Mouse (Mus musculus) spleen, postnatal 14 days (tissue): ENCODE results near the gene Mast1.

ENCODE experiments used
- DNase-seq, 2 experiments: peaks; one replicate each; pipeline ENCODE4 v3.0.0; 2021 to 2022; ENCODE audit warnings: low spot score in 2 of 2

Gene Mast1

GRCm38 (mm10) chr8:84973803-84974542, 36.8 kb upstream of the Mast1 start:
- DNase-seq, result peak in 1 of 2 experiments; percentile 28

- no peak for DNase-seq
These were observed 35.9 kb upstream of the Mast1 start for GRCm38 (mm10) chr8:84973079-84973478.

- DNase-seq, result peak; percentile 62 to 65
These were observed 33.8 kb upstream of the Mast1 start for GRCm38 (mm10) chr8:84970913-84971312.

GRCm38 (mm10) chr8:84970135-84970790, 33.1 kb upstream of the Mast1 start:
- no peak for DNase-seq

GRCm38 (mm10) chr8:84969241-84970134, 32.3 kb upstream of the Mast1 start, which contains the start of the genes Gm49661, Prdx2 and Rnaseh2a:
TSS of gene Gm49661 (minus strand) at chr8:84969433.
TSS of gene Prdx2 (plus strand) at chr8:84969587.
TSS of gene Rnaseh2a (minus strand) at chr8:84969767.
- peak; percentile 72 to 77 for DNase-seq

- DNase-seq, result no peak
These were observed 31.5 kb upstream of the Mast1 start for GRCm38 (mm10) chr8:84968650-84969049.

- no peak for DNase-seq
These were observed 30.6 kb upstream of the Mast1 start for GRCm38 (mm10) chr8:84967532-84968304.

- DNase-seq, result no peak
These were observed 29.4 kb upstream of the Mast1 start for GRCm38 (mm10) chr8:84966603-84967002.

GRCm38 (mm10) chr8:84965731-84966291, 28.7 kb upstream of the Mast1 start:
- peak; percentile 85 to 86 for DNase-seq

- DNase-seq, result no peak
These were observed 26.8 kb upstream of the Mast1 start for GRCm38 (mm10) chr8:84963952-84964351.

GRCm38 (mm10) chr8:84959811-84960210, 22.7 kb upstream of the Mast1 start:
- DNase-seq, result no peak

- peak in 1 of 2 experiments; percentile 77 for DNase-seq
These were observed 19.6 kb upstream of the Mast1 start for GRCm38 (mm10) chr8:84956768-84957167.

GRCm38 (mm10) chr8:84952612-84953255, 15.6 kb upstream of the Mast1 start:
- peak in 1 of 2 experiments; percentile 24 for DNase-seq

GRCm38 (mm10) chr8:84949753-84950152, 12.6 kb upstream of the Mast1 start:
- no peak for DNase-seq

- no peak for DNase-seq
These were observed 10.0 kb upstream of the Mast1 start for GRCm38 (mm10) chr8:84947241-84947545.

GRCm38 (mm10) chr8:84946528-84947240, 9.5 kb upstream of the Mast1 start, which contains the start of gene Rtbdn:
TSS of gene Rtbdn (plus strand) at chr8:84946991.
- DNase-seq, result no peak

GRCm38 (mm10) chr8:84945633-84946527, 8.7 kb upstream of the Mast1 start:
- no peak for DNase-seq

GRCm38 (mm10) chr8:84945235-84945632, 8.1 kb upstream of the Mast1 start:
- no peak for DNase-seq
